Mouse (Mus musculus) embryonic facial prominence, embryonic 12.5 days (tissue): Measurements from ENCODE around the gene Umad1. TPM values are rescaled to one million over a fixed set of nuclear protein-coding genes. Genes with fewer than 3 reads are reported as not detected.
A peak's percentile ranks its signal among the peaks of the same experiment; 100 is the strongest.

Experiments
- ATAC-seq: fragments of 200-750 bp; cut with Nextera tagmentation; 2 replicates; pipeline ENCODE4 v1.8.0; 2017; ENCODE audit not compliant: insufficient number of reproducible peaks, insufficient read depth, low FRiP score, low TSS enrichment
- H3K27ac ChIP-seq: fragments of 300-500 bp; sonication (generic); 2 replicates; pipeline ENCODE4 v1.5.1; 2016; ENCODE audit warnings: mild to moderate bottlenecking
- H3K27me3 ChIP-seq: fragments of 300-500 bp; sonication (generic); 2 replicates; pipeline ENCODE4 v1.6.1; 2016; ENCODE audit warnings: mild to moderate bottlenecking, moderate library complexity
- H3K36me3 ChIP-seq: fragments of 300-500 bp; sonication (generic); 2 replicates; pipeline ENCODE4 v1.6.1; 2016; ENCODE audit warnings: mild to moderate bottlenecking
- H3K4me1 ChIP-seq: fragments of 300-500 bp; sonication (generic); 2 replicates; pipeline ENCODE4 v1.6.1; 2016
- H3K4me2 ChIP-seq: fragments of 300-500 bp; sonication (generic); replicated peaks from 2 replicates; pipeline ENCODE4 v1.6.1; 2016; ENCODE audit warnings: mild to moderate bottlenecking, moderate library complexity
- H3K4me3 ChIP-seq: fragments of 300-500 bp; sonication (generic); 2 replicates; pipeline ENCODE4 v1.5.1; 2016; ENCODE audit warnings: mild to moderate bottlenecking
- H3K9ac ChIP-seq: fragments of 300-500 bp; sonication (generic); 2 replicates; pipeline ENCODE4 v1.6.1; 2016; ENCODE audit warnings: mild to moderate bottlenecking, moderate library complexity
- H3K9me3 ChIP-seq: fragments of 300-500 bp; sonication (generic); 2 replicates; pipeline ENCODE4 v1.6.1; 2016; ENCODE audit warnings: mild to moderate bottlenecking, moderate library complexity
- WGBS: fragments of 180-500 bp; shearing (Covaris S2); methylation state at CpG from one replicate; pipeline ENCODE4 v1.1.7; 2016; 5-methylcytosine and 5-hydroxymethylcytosine counted together
- polyA plus RNA-seq: library from polyadenylated mRNA; unstranded; fragments of >200 nt; fragmentation: Nextera tagmentation; extraction: Ambion mirVana; gene quantifications from 2 replicates; pipeline ENCODE4 v1.2.1, GENCODE M21; 2016

The Umad1 gene
- polyA plus RNA-seq, result 15.7 and 20.2 TPM in 2 replicates

DNA sequence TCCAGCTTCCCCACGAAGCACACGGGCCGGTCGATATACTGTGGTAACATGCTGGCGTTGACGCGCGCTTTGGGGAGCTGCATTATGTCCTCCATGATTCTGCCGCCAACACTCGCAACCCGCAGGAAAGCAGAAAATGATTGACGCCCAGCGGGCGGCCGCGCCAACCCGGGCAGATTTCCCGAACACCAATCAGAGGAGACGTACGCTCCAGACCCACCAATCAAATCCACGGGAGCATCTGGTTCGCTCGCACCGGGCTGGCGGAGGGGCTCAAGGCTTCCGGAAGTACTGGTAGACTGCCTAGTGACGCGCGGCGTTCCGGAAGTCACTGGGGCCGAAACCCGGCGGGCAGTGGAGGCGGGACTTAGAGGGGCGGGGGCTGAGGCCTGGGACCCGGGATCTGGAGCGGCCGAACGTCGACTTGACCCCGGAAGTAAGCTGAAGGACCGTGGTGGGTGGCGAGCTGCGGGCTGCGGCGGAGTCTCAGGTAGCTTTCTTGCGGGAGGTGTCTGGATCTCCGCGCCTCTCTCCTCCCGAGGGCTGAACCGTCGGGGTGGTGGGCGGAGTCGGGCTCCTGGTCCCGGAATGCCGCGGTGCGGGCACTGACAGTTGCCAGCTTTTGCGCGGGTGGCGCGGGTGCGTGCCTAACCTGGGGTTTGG, at the start of gene Umad1, which contains the start of the genes Rpa3 and Gm45062:
Gene Umad1, plus strand, starts transcription at position 285 of the 663 bp plus-strand sequence.
Gene Rpa3, minus strand, starts transcription at position 170 of the 663 bp plus-strand sequence.
Gene Gm45062, plus strand, starts transcription at position 447 of the 663 bp plus-strand sequence.
- Histone ChIP-seq H3K9ac (peak within 1 kb of the TSS; percentile 81), H3K36me3 (peaks cover 9% of the 10 kb centered on the region), H3K4me3 (peak within 1 kb of the TSS; percentile 65), H3K4me1 (0 out of 2 replicates have a peak, but pooled peaks cover 3% of the 10 kb centered on the region), H3K27ac (peak within 1 kb of the TSS; percentile 72), H3K27me3 (no peaks in the 10 kb centered on the region), H3K4me2 (peak within 1 kb of the TSS; percentile 71), H3K9me3 (no peaks in the 10 kb centered on the region)
- peak; percentile 100 for ATAC-seq
- WGBS, result under 1% methylated on average over 64 of the region's 64 CpGs

DNA sequence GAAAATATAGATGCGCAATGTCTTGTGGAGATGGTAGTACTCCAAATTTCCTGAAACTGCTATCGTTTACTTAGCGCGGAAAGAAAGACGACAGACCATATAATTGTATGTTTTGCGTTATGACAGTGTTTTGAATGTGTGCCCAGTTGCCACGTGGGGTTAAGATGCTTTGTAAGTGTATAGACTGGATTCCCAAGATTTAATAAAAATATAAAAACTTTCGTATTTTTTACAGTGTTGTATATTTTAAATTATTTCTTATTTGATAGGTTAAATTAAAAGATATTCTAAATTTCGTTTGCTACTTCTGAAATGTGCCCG, 49.3 kb upstream of the Umad1 start:
- Histone ChIP-seq H3K27ac (peak overlapping the region; percentile 91), H3K9ac (peak overlapping the region; percentile 79), H3K4me2 (peak overlapping the region; percentile 48), H3K4me3 (peak overlapping the region; percentile 83), H3K4me1 (peaks cover 9% of the 10 kb centered on the region), H3K9me3 (no peaks in the 10 kb centered on the region), H3K36me3 (peaks cover 2% of the 10 kb centered on the region; the same call in 1 of the 2 replicates), H3K27me3 (no peaks in the 10 kb centered on the region)
- no peak for ATAC-seq
- 12% methylated on average over 10 of the region's 10 CpGs for WGBS

DNA sequence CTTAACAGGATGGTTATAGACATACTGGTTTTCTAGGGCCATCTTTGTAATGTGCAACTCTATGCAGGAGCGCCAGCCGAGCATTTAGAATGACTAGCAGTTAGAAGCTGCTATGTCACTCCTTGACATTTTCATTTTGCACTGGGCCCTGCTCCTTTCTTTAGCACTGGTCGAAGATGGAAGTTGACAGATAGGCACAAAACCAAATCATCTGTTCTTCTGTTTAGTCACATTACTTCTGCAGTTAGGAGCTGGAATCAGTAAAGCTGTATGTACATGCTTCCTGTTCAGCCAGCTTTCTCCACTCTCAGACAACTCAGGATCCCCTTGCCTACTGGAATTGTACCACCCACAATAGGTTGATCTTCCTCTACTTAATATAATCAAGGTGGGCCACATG, 48.4 kb upstream of the Umad1 start:
- 93% methylated on average over 3 of the region's 3 CpGs for WGBS
- Histone ChIP-seq H3K4me1 (peaks cover 9% of the 10 kb centered on the region), H3K27me3 (no peaks in the 10 kb centered on the region), H3K9ac (no peak overlapping the region), H3K9me3 (no peaks in the 10 kb centered on the region), H3K4me2 (peak overlapping the region; percentile 48; the same call in 1 of the 2 replicates), H3K36me3 (peaks cover 11% of the 10 kb centered on the region), H3K27ac (no peak overlapping the region), H3K4me3 (peak overlapping the region; percentile 83; the same call in 1 of the 2 replicates)
- no peak for ATAC-seq

DNA sequence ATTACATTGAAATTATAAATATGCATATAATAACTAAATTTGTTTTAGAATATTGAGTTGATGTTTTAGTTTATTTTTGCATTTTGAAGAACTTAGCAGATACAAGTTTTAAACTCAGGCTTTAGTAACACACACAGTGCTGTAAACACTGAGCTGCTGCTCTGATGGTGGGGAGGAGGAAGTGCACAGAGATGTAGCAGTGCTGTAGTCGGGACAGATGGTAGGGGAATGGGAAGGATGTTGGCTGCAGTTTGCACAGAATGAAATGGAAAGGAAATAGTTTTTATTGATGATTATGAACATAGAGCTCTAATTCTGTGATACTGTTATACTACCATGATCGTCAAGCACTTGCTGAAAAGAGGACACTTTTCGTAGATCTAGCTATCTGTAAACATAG, 32.1 kb upstream of the Umad1 start:
- Histone ChIP-seq H3K27me3 (no peaks in the 10 kb centered on the region), H3K36me3 (peaks cover 18% of the 10 kb centered on the region), H3K9me3 (no peaks in the 10 kb centered on the region), H3K27ac (no peak overlapping the region), H3K4me3 (no peak overlapping the region), H3K4me1 (no peaks in the 10 kb centered on the region), H3K4me2 (no peak overlapping the region), H3K9ac (no peak overlapping the region)
- 83% methylated on average over 3 of the region's 3 CpGs for WGBS
- ATAC-seq, result no peak

GRCm38 (mm10) chr6:8228596-8228995, 30.5 kb upstream of the Umad1 start:
- H3K4me1 ChIP-seq, result no peaks in the 10 kb centered on the region
- no peak overlapping the region for H3K4me2 ChIP-seq
- no peak for ATAC-seq
- H3K9ac ChIP-seq, result no peak overlapping the region
- peaks cover 23% of the 10 kb centered on the region for H3K36me3 ChIP-seq
- H3K4me3 ChIP-seq, result no peak overlapping the region
- no peaks in the 10 kb centered on the region for H3K9me3 ChIP-seq
- 88% methylated on average over 3 of the region's 3 CpGs for WGBS
- no peak overlapping the region for H3K27ac ChIP-seq
- H3K27me3 ChIP-seq, result no peaks in the 10 kb centered on the region

DNA sequence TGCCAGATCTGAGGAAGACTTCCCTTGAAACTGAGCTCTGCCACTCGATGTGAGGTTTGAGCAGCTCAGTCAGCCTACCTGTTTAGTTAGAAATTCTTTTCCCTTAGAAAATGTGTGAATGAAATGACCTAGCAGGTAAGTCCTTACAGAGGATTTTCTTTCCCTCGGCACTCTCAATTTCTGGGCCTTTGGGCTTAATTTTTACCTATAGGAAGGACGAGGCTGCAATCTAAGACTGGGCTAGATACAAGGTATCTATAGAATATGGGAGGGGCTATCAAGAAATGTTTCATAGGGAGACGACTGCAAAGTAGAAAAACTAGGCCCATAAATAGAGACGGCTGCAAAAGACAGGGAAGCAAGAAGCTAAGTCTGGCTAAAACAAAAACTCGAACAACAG, 772 bp upstream of the Umad1 start:
- WGBS, result 10% methylated on average over 6 of the region's 6 CpGs
- H3K4me1 ChIP-seq, result 0 out of 2 replicates have a peak, but pooled peaks cover 3% of the 10 kb centered on the region

DNA sequence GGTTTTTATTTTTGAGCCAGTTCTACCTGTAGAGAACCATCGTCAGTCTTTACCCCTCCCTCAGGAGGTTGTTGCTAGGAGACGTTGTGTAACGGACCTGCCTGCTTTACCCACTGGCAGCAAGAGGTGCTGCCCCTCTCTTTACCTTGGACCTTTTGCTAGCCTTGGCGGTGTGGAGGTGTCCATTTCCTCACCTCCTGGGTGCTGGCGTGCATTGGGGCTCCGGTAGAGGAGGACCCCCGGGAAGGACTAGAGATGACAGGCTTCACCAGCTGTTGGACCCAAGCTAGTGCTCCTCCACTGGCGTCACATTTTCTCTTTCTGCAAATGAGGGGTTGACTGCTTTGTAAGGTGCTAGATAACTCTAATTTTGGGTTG, 568 bp downstream of the Umad1 start:
- 0 out of 2 replicates have a peak, but pooled peaks cover 3% of the 10 kb centered on the region for H3K4me1 ChIP-seq
- no peaks in the 10 kb centered on the region for H3K9me3 ChIP-seq
- WGBS, result 0% methylated on average over 8 of the region's 8 CpGs
- H3K36me3 ChIP-seq, result peaks cover 9% of the 10 kb centered on the region; the same call in 1 of the 2 replicates
- H3K4me2 ChIP-seq, result peak overlapping the region; percentile 71
- peak overlapping the region; percentile 64 for H3K9ac ChIP-seq
- ATAC-seq, result peak; percentile 18; the same call in 1 of the 2 replicates
- no peak overlapping the region; the same call in 1 of the 2 replicates for H3K27ac ChIP-seq
- peak overlapping the region; percentile 65 for H3K4me3 ChIP-seq
- H3K27me3 ChIP-seq, result no peaks in the 10 kb centered on the region

More for the DNA sequence above, 772 bp upstream of the Umad1 start:
- peak overlapping the region; percentile 65 for H3K4me3 ChIP-seq
- H3K36me3 ChIP-seq, result peaks cover 9% of the 10 kb centered on the region
- peak overlapping the region; percentile 68 for H3K4me2 ChIP-seq
- ATAC-seq, result no peak
- H3K9me3 ChIP-seq, result no peaks in the 10 kb centered on the region
- peak overlapping the region; percentile 81 for H3K9ac ChIP-seq
- 0 out of 2 replicates have a peak overlapping the region, but pooled peaks have one; percentile 72 for H3K27ac ChIP-seq
- H3K27me3 ChIP-seq, result no peaks in the 10 kb centered on the region

DNA sequence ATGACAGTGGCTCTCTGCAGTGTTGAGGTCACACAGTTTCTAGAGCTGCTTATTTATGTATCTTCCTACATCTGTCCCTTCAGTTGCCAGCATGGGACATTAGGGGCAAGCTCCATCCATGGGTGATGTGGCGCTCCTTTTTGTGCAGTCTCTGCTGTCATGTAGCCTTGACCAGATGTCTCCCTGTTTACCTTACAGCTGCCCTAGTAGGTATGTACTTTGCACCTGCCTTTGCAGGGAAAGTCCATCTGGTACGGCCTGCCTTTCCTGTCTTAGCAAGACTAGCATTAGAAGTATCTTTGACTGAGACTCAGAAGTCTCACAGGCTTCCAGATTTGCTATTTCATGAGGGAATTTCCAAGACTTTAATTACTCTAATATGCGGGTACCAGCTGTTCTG, 12.0 kb downstream of the Umad1 start:
- no peaks in the 10 kb centered on the region for H3K36me3 ChIP-seq
- no peak overlapping the region for H3K27ac ChIP-seq
- H3K9me3 ChIP-seq, result no peaks in the 10 kb centered on the region
- H3K27me3 ChIP-seq, result no peaks in the 10 kb centered on the region
- 88% methylated on average over 3 of the region's 3 CpGs for WGBS
- no peak overlapping the region for H3K9ac ChIP-seq
- H3K4me2 ChIP-seq, result no peak overlapping the region
- H3K4me3 ChIP-seq, result no peak overlapping the region
- H3K4me1 ChIP-seq, result no peaks in the 10 kb centered on the region
- no peak for ATAC-seq

DNA sequence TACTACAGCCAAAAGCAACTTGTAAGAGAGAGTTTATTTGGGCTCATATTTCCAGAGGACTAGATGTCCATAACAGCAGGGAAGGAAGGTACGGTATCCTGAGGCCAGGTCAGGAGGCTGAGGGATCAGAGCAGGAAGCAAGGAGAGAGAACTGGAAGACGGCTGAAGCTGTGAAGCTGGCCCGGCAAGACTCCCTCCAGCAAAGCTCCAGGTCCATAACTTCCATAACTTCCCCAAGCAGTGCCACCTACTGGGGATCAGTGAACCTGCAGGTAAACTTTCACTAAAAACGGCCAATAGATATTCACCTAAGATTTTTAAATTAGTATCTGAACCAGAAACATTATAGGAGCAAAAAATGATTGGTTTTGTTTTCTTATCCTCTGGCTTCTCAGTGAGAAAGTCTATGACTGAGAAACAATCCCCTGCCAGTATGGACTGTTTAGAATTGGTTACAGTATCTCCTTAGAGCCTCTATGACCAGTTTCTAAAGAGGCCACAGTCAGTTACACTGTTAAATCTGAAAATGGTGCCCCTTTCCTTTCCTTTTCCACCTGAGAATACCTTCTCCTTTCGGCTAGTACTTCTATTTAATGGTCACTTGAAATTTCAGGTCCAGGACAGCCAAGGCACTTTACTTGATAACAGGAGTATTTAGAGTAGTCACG, 15.4 kb downstream of the Umad1 start:
- Histone ChIP-seq H3K9ac (no peak overlapping the region), H3K27me3 (no peaks in the 10 kb centered on the region), H3K4me3 (no peak overlapping the region), H3K9me3 (no peaks in the 10 kb centered on the region), H3K4me1 (no peaks in the 10 kb centered on the region), H3K4me2 (no peak overlapping the region), H3K36me3 (no peaks in the 10 kb centered on the region), H3K27ac (no peak overlapping the region)
- WGBS, result 34% methylated on average over 6 of the region's 6 CpGs
- ATAC-seq, result no peak

- Histone ChIP-seq H3K4me3 (no peak overlapping the region), H3K36me3 (no peaks in the 10 kb centered on the region), H3K27me3 (no peaks in the 10 kb centered on the region), H3K9me3 (no peaks in the 10 kb centered on the region), H3K27ac (no peak overlapping the region), H3K4me1 (no peaks in the 10 kb centered on the region), H3K4me2 (no peak overlapping the region), H3K9ac (no peak overlapping the region)
- ATAC-seq, result no peak
- WGBS, result 10% methylated on average over 1 of the region's 1 CpGs
Observed at GRCm38 (mm10) chr6:8275098-8275497, 16.0 kb downstream of the Umad1 start.

DNA sequence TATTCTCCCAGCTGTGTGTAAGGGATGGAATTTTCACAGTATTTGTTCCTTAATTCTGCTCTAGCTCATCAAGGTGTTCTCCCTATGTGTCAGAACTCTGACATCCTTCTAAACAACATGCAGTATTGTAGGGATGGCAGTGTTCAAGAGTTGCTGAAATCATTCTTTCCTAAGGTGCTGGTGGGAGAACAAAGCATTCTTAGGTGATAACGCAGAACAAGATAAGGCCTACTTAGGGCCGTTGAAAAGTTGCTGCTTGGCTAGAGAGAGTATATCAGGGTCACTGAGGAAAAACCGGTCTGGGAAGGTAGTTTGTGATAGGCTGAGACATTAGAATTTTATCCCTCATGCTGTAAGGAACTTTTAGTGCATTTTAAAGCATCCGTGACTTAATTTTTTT, 17.3 kb downstream of the Umad1 start:
- ATAC-seq, result no peak
- Histone ChIP-seq H3K4me1 (no peaks in the 10 kb centered on the region), H3K9ac (no peak overlapping the region), H3K27ac (no peak overlapping the region), H3K4me3 (no peak overlapping the region), H3K36me3 (no peaks in the 10 kb centered on the region), H3K4me2 (no peak overlapping the region), H3K9me3 (no peaks in the 10 kb centered on the region), H3K27me3 (no peaks in the 10 kb centered on the region)
- 83% methylated on average over 4 of the region's 4 CpGs for WGBS
